Mouse (Mus musculus) spleen, postnatal 36 days (tissue): ENCODE results near the gene Tmed3.
A peak's percentile ranks its signal among the peaks of the same experiment; 100 is the strongest.

Experiments used
- DNase-seq, 2 experiments: peaks; one replicate each; pipeline ENCODE4 v3.0.0; 2022; ENCODE audit warnings: low spot score in 2 of 2, mixed read lengths in 1 of 2

The Tmed3 gene

DNA sequence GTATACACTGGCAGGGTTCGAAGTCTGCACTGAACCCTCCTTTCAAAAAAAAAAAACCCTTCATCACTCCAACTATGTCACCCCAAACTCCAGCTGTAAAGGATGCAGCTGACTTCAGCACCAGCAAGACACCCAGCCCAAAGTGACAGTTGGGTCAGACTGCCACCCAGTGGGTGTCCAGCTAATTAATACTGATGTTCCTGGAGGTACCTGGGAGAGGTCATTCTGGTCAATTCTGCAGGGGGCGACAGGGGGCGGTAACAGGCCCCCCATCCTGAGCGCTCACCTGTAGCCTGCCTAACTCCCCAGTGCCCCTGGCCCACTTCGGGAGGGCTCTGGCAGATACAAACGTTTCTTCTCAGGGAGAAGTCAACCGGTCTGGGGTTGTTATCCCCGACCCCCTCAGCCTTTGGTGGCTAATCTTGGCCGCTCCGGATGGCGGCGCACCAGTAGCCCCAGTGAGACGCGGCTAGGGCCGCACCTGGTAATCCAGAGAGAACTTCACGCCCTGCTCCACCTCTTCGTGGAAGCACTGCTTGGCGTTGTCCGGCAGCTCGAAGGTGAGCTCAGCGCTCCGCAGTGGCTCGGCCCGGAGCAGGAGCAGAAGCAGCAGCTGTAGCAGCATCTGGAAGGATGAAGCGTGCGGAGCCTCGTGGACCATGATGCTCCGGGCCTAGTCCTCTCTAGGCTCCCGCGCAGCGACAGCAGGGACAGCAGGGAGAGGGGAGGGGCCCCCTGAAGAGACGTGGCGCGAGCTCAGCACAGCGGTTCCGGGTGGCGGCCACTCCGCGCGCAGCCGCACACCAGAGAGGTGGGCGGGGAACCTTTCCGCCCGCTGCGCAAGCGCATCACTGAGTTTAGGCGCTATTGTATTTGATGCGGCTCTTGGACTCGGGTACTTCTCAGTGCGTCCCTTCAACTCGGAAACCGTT is at the start of gene Tmed3:
TSS of gene Tmed3 (minus strand) at position 804 of the 932 bp plus-strand sequence.
- peak; percentile 92 to 93 for DNase-seq

DNA sequence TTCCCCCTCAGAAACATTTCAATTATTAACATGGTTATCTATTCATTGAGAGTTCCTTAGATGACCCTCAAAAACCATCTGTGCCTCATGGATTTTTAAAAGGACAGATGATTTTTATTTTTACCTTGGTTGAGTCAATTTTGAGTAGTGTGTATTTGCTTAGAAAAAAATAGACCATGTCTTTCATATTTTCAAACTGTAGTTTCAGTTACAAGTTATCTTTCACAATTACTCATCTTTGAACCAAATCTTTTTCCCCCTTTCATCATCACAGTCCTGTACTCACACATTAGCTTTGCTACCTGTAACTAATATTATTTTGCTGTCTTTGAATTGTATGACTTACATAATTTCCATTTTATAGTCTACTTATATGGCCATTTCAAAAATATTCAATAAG is 35.2 kb upstream of the Tmed3 start:
- no peak for DNase-seq

DNA sequence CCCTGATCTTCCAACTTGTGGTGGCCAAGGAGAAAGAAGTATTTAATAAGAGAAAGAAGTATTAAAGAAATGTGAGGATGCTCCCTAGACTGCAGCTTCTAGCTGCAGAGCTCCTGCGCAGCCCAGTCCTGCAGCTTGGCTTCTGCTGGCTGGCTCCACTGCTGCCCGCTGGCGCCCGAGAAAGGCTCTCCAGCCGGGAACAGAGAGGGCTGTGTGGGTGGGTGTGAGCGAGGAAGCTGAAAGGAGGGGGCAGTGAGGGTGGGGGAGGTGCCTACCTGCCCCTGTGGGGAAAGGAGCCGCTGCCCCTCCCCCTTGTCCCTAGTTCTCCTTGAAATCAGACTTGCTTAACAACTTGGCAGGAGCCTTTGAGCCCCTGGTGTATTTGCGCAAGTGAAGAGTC is 33.4 kb upstream of the Tmed3 start, which contains the start of gene Ankrd34c:
TSS of gene Ankrd34c (minus strand) at position 181 of the 400 bp plus-strand sequence.
- no peak for DNase-seq

DNA sequence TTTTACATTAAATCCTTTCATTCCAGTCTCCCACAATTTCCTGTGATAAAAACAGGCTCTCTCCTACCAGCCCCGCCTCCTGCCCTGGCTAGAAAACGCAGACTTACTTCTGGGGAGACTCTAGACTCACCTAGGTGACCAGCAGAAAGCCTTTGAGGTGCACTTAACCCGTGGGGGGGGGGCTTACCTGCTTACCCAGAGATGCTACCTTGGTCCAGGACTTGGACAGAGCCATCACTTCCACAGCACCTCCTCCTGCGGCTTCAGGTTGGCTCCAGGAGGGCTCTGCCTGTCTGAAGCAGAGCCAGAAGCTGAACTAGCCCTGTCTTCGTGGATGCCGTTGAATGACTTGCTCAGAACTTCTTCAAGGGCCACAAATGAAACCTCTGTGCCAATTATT is 33.0 kb upstream of the Tmed3 start:
- DNase-seq: no peak

DNA sequence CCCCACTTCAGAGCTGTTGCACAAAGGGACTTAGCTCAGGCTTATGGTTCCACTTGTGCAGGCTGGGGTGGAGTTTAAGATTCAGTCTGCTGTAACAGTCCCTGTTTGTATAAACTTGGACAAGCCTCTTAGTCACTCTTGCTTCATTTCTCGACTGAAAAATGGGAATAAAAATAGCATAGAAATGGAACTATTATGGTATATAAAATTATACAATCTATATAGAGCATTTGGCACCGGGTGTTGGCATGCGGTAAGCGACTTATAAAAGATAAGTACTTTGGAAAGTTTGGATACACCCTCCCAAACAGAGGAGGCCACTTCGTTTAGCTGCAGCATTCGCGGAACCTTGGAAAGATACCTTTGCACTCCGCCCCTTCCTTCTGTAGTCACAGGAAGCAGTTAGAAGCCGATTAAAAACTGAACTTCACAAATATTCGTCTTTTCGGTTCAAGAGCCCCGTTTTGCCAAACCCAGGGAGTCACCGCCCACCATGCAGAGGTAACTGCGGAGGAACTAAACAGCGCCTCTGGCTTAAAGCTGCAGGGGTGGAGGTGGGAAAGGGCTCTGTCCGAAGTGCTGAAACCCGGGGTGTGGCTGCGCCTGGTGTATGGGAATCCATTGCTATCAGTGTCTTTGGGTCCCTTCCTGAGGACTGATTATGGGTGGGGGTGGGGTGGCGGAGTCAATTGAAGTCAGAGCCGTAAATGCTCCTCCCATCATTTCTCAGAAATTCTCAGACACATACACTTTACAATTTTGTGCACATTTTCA is 32.3 kb upstream of the Tmed3 start:
- DNase-seq: no peak

DNA sequence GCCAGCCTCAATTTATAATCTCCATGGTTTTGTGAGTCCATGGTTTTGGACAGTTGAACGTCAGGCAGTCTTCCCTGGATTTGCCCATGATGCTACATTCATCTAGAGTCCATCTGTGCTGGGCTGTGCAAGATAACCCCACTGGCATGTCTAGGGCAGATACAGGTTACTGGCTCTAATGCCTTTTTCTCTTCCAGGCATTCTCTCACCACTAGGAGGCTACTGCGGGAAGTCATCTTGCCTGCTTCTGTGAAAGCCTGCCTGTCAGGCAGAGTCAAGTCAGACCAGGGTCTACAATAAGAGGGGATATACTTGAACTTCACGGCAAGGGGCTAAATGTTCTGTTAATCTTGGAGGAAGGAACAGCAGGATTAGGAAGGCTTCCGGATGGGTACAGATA is 2.0 kb upstream of the Tmed3 start:
- peak; percentile 11 to 31 for DNase-seq

DNA sequence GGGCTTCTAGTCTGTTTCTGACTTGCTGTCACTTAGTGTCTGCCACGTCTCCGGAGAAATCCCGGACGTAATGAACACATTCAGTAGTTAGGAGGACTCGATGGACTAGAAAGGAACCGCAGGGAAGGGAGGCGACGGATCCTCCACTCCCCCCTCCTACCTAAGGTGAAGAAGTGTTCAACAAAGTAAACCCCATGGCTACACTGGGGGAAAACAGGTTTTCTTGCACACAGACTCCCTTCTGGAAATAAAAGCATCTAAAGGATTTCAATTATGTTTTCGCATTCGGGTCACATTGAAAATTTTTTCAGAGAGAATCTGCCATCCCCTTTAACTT is 297 bp upstream of the Tmed3 start:
- DNase-seq: no peak

DNA sequence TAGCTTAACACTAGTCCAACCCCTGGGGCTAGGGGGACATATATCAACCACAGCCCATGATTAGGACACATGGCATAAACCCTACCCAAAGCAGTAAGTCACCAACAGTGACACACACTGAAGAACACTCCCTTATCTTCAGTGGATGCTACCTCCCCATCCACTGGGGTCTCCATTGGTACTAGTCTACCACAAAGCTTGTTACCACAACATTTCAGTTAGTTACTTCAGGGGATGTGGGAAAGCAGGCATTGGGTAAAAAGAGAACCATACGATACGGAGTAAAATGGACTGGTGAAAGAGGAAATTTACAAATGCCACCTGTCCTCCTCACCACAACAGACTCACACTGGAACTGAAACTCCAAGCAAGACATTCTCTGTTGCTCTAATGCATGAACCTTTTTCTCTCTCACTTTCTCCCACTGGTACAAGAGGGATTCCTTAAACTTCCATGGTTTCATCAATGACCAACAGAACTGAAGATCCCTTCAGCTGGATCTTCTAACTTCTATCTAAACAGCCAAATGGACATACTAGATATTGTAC is 3.9 kb downstream of the Tmed3 start:
- DNase-seq: peak; percentile 32 to 47

DNA sequence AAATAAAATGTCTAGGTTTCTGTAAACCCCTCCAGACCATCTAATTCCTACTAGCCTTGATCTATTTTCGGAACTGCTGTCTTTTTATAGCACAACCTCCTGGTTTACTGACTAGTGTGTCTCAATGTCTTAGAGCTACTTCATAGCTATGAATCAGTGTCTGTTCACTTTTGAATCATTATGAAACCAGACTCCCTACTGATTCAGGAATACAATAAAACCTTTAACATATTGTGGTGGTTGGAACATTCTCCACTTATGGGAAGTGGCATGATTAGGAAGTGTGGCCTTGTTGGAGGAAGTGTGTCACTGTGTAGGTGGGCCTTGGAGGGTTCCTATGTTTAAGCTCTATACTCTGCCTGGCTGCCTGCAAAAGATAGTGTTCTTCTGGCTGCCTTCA is 9.7 kb downstream of the Tmed3 start:
- no peak for DNase-seq

DNA sequence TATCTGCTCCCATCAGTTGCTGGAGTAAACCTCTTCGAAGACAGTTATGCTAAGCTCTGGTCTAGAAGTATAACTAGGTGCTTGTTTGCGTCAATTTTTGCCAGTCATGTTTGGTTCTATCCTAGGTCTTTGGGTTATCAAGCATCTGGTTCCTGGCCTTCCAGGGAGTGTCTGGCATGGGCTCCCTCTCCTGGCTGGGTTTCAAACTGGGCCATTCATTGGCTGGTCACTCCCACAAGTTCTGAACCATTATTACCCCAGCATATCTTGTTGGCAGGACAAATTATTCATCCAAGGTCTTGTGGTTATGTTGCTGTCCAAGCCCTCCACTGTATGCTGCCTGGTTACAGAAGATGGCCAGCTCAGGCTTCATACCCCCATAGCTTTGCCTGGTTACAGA is 11.2 kb downstream of the Tmed3 start:
- DNase-seq: no peak

DNA sequence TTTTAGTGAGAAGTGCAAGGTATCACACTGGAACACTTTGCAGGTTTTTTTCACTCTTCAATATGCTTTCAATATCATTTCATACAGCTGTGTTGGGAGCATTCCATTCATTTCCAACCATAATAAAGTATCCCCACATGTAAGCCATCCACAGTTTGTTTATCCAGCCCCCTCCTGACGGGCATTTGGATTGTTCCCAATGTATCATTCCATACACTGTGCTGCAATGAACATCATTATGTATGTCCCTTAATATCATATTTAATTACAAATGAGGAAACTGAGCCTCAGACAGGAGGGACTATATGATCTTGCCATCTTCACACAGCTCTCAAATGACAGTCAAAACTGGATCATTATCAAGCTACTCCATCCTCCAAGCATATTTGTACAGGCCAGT is 15.7 kb downstream of the Tmed3 start:
- DNase-seq: no peak

DNA sequence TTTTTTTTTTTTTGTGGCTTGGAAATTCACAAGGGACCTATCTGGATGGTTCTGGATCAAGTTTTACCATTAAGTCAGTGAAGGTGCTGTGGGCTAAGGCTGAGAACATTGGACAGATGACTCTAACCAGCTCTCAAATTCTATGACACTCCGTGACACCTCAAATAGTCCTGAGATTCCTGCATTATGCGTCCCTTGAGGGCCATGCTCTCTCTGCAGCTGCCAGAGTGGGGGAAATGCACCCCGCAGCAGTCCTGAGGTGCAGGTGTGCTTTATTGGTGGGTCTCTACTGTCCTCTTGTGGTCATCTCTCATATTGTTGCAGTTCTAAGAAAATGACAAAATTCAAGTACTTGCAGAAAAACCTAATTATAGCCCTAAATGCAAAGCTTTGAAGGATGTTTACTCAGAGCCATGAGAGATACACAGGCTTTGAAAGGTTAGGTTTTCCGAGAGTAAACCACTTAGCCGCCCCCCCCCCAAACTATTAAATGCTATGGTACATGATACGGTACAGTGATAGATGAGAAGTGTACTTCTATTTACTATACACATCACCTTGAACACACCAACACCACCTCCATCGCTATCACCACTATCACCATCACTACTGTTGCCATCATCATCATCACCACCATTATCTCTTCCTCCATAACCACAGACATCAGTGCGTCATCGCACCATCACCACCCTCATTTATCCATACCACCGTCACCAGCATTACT is 17.2 kb downstream of the Tmed3 start:
- DNase-seq: peak; percentile 25 to 36

DNA sequence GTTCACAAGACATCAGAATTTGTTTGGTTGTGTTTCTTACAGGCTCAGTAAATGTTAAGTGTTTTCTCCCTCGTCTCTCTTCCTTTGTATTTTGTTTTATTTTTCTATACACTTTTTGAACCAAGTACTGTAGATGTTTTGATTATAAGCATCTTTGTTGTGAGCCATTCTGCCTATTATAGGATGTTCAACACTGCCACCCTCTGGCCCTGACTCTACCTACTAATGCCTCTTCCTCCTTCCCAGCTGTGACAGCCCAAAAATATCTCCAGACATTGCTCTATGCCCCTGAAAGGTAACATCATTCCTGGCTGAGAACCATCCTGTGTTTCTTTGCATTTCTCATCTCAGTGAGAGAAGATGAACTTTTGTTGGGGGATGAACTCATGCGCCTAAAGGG is 18.6 kb downstream of the Tmed3 start:
- no peak for DNase-seq

DNA sequence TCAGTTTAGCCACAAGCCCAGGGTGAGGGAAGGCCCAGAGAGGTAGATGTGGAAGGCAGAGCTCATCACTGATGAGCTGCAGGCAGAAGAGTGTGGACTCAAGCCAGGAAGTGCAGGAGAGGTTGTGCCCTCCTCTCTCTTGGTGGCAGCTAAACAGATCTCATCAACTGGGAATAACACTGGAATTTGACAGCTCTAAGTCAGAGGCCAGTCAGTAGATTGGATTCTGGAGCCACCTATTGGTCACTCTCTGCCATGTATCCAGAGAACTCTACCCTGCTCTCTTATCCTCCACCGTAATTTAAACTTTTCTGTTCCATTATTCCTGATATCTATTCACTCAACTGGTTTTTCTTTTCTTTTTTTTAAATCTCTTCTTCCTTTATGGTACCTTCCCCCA is 25.9 kb downstream of the Tmed3 start:
- no peak for DNase-seq

DNA sequence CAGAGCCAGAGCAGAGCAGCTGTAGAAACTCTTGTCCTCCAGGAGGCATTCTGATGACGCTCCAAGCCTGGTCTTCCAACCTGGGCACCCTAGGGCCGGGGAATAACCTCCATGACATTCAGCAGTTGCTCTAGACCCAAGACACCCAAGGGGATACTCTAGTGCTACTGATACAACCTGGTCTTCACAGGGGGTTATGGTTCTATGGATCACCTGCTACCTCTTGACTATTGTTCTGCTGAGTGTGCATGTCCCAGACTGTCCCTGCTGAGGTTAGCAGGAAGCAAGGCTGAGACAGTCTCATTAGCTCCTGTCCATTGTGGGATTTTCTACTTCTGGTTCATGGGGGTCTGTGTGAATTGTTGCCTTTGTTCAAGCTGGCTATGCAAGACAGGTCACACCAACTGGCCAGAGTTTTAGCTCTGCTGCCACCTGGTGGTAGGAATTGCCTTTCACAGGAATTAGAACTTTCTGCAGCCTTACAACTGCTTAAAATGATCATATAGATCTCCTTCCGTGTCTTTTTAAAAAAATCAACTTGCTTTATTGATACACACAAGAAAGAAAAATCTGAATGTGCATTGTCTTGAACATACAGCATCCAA is 30.8 kb downstream of the Tmed3 start:
- DNase-seq: peak; percentile 31 to 52

DNA sequence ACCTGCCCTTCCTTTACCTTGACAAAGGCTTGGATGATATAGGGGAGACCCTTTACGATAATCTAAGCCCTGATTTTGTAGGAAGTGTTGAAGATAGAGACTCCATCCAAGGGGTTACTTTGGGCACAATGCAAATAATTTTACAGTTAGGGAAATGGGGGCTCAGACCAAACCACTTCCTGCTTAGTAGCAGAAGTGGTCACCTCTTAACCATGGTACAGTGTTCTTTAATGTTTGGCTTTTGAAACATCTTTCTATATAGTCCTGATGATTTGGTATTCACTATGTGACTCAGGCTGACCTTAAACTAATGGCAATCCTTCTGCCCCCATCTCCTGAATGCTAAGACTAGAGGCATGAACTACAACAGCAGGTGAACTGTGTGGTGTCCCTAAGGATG is 31.5 kb downstream of the Tmed3 start:
- DNase-seq: no peak

DNA sequence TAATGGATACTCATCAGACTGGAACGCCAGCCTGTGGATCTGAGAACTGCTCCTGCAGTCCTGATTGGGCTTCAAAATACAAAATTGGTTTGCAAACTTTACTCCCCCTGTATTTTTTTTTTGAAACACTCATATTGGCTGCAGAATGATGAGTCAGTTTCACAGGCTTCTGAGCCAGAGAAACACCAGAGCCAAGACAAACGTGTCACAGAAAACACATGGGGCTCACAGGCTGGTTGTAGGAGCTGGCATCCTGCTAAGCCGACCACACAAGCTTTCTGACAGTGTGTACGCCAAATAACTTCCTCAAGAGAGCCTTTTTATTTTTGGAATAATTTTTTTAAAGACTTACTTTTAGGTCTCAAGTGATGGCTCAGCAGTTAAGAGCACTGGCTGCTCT is 35.0 kb downstream of the Tmed3 start:
- no peak for DNase-seq

DNA sequence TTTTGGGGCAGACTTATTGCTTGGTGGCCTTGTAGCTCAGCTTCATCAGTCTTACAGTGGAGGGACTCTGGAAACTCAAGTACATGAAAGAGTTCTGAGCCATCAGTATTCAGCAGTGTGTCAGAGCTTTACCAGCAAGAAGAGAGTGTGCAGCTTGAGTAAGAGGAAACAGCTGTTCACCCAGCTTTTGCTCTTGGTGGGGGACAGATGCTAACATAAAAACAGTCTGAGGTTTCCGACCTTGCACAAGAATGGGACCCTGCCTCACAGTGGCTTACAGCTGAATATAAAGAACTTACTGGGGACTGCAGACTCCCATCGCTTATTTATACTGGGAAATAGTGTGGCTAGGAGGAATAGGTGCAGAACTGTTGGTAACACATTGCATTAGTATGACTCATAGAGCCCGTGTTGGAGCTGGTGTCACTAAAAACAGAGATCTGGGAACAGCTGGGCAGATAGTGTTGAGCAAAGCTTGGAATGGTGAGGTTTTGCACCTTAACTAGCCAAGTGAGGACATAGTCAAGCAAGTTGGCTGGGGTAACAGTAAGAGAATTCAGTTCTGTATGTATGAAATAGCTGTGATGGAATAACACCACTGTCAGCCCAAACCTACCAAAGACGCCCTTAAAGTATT is 37.4 kb downstream of the Tmed3 start:
- DNase-seq: no peak

DNA sequence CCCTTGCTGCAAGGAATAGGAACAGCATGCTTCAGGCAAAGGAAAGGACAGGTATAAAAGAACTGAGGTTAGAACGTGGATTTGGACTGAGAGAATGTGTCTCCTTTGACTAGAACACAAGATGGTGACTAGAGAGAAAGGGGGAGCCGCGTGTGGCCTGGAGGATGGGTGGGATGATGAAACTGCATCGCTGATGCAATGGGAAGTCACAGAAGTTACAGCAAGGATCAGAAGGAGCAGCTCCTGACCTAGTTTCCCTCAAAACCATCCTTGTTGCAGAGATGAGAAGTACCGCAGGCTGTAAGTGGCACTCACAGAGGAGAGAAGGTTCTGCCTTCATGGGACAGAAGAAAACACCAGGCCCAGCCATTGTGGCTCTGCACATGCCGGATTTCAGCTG is 54.0 kb downstream of the Tmed3 start:
- DNase-seq: no peak
